Mouse (Mus musculus) Muller cell, postnatal 12 days (primary cell): ENCODE data around the gene Nalcn.
"Not testable (repeated sequence)": the region's sequence is repeated elsewhere in the genome, so short reads cannot be mapped to it uniquely, and the experiment has no call there.

Source experiments
- DNase-seq: peaks from one replicate; pipeline ENCODE4 v3.0.0-alpha.2; 2015; ENCODE audit errors: inconsistent ontology term

Nalcn gene

DNA sequence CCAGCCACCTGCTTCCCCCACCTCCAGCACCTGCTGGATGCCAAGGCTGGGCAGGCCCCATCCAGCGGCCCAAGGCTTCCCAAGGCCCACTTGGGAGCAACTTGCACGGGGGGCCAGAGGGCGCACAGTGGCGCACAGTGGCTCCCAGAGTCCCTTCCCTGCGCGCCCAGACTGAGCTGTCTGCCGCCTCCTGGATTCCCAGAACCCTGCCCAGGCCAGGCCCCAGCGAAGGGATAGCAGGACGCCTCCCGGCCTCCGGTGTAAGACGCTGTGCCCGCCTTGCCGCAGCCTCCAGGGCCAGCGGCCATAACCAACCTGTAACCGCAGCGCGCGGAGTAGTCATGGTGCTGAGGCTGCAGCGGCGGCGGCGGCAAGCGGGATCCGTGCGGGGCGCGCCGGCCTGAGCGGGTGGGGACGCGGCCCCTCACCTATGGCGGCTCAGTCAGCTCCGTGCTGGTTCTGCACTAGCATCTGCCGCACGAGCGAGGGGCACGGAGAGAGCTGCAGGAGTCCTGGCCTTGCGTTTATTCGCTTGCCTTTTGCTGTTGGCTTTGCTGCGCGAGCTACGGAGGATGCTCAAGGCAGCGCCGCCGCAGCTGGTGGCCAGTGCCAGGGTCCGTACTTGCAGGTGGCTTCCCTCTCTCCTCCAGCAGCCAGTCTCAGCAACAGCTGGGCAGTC is at the start of gene Nalcn:
TSS of gene Nalcn (minus strand) at position 644 of the 679 bp plus-strand sequence.
- DNase-seq = peak; percentile 55

- not testable (repeated sequence) for DNase-seq
These were observed 44.1 kb upstream of the Nalcn start for GRCm38 (mm10) chr14:123671076-123671475.

DNA sequence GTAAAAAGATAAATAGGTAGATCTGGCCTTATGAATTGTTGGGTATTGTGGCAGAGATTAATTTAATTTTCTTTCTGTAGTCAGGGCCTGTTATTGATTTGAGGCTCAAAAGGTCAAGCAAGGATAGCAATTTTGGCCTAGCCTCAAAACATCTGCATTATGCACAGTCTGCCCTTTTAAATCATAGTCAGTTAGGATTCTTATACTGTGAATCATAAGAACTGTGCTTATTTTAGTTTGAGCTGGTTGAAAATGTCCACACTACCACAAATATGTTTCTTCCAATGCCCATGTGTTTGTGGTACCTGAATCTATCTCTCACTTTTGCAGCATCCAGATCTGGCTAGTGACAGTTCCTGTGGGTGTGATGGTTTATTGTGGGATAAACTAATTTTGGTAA is 37.5 kb upstream of the Nalcn start:
- no peak for DNase-seq

DNA sequence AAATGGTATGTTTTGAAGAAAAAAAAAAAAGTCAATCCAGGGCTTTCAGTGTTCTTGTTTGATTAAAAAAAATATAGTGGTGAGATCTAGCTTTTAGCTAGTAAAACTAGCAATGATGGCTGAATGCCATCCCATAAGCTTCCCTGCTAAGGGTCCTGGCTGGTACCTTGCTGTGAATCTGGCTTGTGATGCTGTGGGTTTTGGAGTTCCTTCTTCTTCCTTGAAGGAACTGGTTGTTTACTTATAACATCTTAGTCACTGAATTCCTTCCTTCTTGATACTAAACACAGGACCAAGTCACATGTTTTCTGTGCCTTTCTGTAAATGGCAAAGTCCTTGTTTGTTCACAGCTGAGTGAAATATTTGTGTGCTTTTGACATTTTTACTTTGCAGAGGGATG is 36.3 kb upstream of the Nalcn start:
- no peak for DNase-seq

- DNase-seq = peak; percentile 35
These were observed 35.4 kb upstream of the Nalcn start for GRCm38 (mm10) chr14:123662386-123662785.

- DNase-seq = no peak
These were observed 34.1 kb upstream of the Nalcn start for GRCm38 (mm10) chr14:123661091-123661491.

DNA sequence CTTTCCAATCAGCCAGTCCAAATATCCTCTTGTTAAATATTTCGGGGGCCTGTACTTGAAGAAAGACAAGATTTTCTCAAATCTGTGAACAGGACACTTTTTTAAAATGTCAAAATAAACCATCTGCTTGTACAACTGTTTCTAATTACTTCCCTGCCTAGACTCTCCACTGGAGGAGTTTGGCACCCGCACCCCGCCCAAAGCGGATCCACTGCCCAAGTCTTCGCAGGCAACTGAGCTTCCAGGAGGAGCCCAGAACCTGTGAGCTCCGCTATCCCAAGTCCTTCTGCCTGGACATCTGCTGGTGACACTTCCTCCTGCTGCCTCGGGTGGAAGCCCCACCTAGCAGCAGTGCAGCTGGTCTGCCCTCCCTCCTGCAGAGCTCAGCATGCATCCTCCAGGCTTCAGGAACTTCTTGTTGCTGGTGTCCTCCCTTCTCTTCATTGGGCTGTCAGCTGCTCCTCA is 33.0 kb upstream of the Nalcn start, which contains the start of gene Itgbl1:
TSS of gene Itgbl1 (plus strand) at position 51 of the 465 bp plus-strand sequence.
- no peak for DNase-seq

DNA sequence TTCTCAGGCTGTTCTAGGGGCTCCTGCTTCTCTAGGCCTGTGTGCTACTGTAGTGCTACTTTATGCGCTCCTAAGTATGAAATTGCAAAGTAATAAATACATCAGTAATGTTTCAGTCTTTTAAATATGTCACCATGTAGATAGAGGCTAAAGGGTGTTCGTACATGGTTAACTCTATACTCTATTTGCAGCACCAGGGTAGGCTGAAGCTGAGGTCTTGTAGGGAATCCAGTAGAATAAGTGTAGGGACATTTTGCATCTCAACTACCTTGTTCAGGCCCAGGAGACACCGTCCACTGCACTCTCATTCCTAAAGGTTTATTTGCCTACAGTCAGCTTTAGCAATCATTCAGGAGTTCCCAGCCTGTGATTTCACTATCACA is 227 bp upstream of the Nalcn start:
- DNase-seq = no peak

- peak; percentile 23 for DNase-seq
These were observed 4.0 kb downstream of the Nalcn start for GRCm38 (mm10) chr14:123622969-123623368.

DNA sequence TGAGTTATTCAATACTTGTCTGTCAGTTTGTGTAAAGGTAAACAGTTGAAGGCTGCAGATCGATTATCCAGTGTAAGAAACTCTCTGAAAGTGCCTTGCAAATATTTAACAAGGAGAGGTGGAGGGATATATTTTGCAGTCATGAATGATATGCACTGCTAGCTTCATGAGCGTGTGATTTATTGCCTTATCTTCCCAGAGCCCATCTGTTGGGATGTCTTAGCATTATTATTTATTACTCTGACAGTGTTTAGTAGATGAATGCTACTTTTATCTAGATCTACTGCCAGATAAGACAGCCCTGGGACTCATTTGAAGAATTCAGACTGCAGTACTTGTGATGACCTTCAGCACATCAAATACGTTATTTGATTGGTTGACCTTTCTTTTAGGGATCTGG is 31.7 kb downstream of the Nalcn start:
- no peak for DNase-seq

GRCm38 (mm10) chr14:123587412-123587811 is 39.5 kb downstream of the Nalcn start:
- DNase-seq = no peak

DNA sequence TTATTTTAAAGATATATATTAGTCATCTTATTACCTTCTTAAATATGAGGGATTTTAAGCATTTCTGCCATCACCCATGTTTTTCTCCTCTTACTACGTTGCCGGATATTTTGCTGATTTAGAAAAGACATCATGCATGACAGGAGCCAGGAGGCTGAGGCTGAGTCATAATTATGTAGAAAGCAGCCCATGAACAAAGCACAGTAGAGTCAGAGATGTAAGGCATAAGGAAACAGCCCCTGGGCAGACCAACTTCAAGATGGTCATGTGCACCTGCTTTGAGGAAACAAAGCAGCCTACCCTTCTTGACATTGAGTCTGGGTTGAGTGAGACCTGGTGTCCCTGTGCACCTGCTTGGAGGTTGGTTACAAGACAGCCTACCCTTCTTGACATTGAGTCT is 44.5 kb downstream of the Nalcn start:
- DNase-seq = no peak

DNA sequence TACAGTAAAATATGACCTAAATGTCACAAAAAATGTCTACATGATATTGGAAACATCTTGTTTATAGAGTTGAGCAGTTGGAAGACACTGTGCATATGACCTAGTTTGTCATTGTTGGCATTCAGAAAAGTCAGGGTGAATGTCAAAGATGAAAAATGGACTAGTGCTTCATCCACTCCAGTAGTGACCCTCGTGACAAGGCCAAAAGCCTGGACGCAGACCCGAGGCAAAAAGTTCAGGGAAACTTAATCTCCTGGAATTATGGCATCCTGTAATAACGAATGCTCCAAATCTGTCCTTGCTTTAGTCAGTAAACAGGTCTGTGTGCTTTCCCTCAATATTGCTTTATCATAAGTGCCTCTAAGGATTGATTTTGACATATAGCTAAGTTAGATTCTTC is 51.6 kb downstream of the Nalcn start:
- DNase-seq = no peak

- no peak for DNase-seq
These were observed 52.0 kb downstream of the Nalcn start for GRCm38 (mm10) chr14:123574936-123575335.

DNA sequence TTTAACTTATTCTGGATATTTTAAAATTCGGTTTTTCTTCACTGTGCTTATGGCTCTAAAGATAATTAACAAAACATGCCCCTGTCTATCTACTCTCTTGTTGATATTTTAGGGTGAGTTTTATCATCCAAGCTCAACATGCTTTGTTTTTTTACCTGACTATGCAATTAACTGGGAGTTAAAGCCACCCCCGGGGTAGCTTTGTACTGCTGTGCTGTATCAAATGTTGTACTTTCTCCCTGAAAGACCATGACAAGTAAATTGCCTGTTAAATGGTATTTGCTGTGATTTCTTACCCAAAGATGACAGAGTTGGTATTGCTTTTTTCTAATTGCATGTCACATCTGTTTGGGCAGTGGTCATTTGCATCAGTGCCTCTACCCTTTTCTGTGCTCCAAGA is 60.3 kb downstream of the Nalcn start:
- no peak for DNase-seq

DNA sequence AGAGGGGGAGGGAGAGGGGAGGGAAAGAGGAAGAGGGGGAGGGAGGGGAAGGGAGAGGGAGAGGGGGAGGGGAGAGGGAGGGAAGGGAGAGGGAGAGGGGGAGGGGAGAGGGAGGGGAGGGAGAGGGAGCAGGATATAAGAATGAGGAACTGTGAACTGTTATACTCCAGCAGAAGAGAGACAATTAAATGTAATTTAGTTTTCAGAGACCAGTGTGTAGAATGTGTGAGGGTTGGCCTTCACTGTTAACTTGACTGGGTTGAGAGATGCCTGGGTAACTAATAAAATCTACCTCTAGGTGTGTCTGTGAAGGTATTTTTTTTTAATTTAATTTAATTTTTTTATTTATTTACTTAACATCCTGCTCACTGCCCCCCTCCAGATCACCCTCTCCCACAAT is 71.4 kb downstream of the Nalcn start:
- no peak for DNase-seq

DNA sequence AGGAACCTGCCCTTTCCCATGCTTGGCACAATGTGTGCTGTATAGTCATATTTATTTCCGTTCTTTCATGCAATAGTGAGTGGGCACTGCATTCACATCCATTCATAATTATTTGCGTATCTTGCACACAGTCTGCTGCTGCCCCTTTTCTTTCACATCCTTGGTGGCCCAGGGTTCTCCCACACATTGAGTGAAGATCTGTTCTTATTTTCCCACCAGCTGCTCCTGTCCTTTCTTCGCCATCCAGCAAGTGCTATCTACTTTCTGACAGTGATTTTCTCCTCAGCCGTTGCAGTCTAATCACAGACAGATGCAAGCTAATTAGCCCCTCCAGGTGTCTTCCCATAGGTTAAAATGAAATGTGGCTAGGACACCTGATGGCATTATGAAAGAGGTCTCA is 72.0 kb downstream of the Nalcn start:
- no peak for DNase-seq

DNA sequence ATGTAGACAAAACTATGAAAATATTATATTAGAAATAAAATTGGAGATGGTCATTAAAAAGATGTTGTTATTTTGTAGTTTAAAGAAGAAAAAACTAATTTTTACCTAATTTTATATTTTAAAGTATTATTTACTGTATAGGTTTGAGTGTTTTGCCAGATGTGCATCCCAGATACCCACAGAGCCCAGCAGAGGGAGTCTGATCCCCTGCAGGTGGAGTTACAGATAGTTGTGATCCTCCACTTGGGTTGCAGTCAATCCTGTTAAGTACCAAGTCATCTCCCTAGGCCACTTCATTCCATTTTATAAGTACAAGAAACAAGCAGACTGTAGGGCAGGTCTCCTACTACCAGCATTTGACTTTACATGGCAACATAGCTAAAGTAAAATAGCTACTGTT is 84.6 kb downstream of the Nalcn start:
- DNase-seq = no peak

DNA sequence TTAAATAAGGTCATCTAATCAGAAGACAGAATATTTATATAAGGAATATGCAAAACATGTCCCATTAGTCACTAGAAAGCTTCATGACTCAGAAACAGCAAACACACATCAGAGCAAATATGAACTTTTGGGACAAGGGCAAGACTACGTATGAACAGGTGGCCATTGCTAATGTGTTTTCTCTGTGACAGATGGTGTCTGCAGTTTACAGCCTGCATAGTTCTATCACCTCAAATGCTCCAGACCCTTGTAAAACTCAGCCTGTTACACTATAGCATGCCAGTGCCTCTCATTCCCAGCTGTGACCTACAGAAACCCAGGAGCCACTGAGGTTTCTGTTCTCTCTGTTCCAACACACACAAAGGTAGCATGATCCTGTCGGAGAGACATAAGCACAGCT is 91.3 kb downstream of the Nalcn start:
- no peak for DNase-seq

GRCm38 (mm10) chr14:123533000-123533399 is 93.9 kb downstream of the Nalcn start:
- peak; percentile 79 for DNase-seq

DNA sequence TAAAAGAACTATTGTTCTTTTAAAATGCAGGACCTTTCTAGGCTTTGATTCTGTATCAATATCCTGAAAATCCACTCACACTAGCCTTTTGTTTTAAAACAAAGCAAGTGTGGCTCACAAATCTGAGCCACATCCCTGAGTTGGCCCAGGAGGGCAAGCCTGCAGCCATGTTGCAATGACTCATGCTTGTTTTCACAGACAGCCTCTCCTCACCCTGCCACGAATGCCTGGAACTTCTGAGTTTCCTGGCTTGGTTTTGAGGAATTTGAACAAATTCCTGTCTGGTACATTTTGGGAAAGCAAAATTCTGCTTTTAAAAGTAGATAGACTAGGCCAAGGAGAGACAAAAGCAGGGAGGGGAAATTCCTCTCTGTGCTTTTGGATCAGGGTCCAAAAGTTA is 95.7 kb downstream of the Nalcn start:
- peak; percentile 96 for DNase-seq

DNA sequence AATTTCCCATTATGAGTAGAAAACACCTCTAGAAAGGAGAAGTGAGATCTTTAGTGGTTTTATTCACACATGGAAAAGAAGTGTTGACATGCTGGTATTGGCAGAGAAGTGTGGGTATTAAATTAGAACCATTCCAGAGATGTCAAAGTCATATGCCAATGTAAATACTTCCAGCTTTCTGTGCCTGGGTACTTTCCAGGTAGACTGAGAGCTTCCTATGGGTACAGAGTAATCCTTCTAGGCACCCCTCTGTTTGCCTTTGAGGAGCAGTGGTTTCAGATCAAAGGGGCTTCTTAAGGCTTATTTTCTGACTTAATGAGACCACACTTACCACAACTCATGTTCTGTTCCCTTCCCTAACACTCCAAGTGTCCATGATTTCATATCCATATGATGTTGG is 97.8 kb downstream of the Nalcn start:
- DNase-seq = no peak

DNA sequence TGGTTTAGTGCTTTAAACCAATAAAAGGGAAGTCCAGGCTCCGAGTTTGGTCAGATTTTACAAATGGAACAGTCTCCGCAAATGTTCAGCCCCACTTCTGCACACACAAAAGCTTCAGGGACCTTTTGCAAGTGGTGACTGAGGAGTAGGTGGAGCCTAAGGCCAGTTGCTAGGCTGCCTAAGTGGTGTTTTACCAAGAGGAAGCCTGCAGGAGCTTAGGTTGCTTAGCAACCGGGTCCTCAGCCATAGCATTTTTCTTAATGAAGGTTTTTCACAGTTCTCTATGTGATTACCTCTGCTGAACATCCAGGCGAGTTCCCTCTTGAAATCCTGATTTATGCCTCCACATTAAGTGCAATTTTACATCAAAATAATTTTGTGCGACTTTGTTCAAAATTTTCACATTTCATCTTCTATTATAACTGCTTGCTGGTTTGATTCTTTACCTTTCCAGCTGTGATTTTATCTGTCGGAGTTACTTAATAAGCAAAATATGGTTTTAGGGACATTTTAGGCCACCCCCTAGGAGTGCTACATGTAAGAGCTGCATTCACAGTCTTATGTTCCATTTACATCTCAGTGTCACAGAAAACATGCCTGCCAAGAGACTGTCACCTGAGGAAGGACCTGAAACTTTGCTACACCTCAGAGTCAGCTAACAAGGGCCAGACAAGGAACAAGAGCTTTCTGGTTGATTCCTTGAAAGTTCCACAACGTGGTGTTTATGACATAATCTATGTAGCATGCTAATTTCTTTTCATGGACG is 113.4 kb downstream of the Nalcn start:
- DNase-seq = no peak
